Mouse (Mus musculus): Measurements from ENCODE around the gene Atad2b.

DNA sequence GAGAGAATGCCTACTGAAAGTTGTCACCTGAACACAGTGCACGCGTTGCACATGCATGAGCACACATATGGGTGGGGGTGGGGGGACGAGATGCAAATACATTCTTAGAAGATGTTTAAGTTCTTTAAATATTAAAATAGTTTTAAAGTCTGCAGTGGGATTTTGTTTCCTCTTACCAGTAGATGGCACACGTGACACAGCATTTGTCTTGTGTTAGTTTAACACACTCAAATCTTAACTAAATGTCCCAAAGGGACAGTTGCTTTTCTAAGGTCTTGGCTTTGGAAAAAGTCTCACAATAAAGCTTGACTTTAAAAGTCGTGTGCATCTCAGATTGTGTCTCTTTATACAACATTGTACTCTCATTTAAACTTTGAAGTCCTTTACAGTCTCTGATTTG is 111.9 kb downstream of the Atad2b start:
- TF ChIP-seq GATA1 (IDR thresholded peaks at IDR 0.05; ENCODE audit: borderline replicate concordance, low read length) (no peak), FLI1 (IDR thresholded peaks at IDR 0.05; ENCODE audit: low read length) (no peak)

Data from megakaryocyte, embryonic 14.5 days (primary cell).